24 mouse cellular contexts compared by ENCODE assay signal in genomic region chr16:62799839-62800238, GRCm38 (mm10). TPM values are rescaled to one million over a fixed set of nuclear protein-coding genes. Genes with fewer than 3 reads are reported as not detected.
DNase-seq lines count a peak whose midpoint lies in the region; ATAC-seq and TF ChIP-seq lines count a peak whose summit lies in the region.
"Had no signal": no experiment of that assay in that cellular context is flagged by ENCODE, and none has a peak within 500 bp of the region (broad histone marks: within the 10 kb centered on the region; RNA-seq: fewer than 3 reads in every experiment).

No protein-coding gene starts in this region.

- no peak for DNase-seq in embryonic facial prominence, embryonic 10.5 days (ENCODE audit: low spot score)
- DNase-seq in heart, adult 9 months (ENCODE audit: low spot score in 2 of 2) = no peak
- DNase-seq in liver, adult 2 months (ENCODE audit: extremely low read depth, low read depth, low spot score) = peak; percentile 69
- DNase-seq in gastrocnemius, postnatal 14 days = no peak
- DNase-seq: adrenal gland, postnatal 14 days; B cell, adult 2 months; cerebellum, adult 11-12 months; cerebellum, adult 9-10 months; cerebellum, postnatal 25 days; gastrocnemius, adult 2 months; gastrocnemius, postnatal 36 days; heart, adult 2 months; kidney, adult 8-10 months had no signal

- no peak for TF ChIP-seq CTCF in liver, adult 2 months (IDR thresholded peaks at IDR 0.05; ENCODE audit: low read depth, low read length)

- no peak for ATAC-seq in embryonic facial prominence, embryonic 13.5 days (ENCODE audit: insufficient number of reproducible peaks, insufficient read depth, low FRiP score, low TSS enrichment, low read depth)
- no peak for ATAC-seq in heart, embryonic 14.5 days (ENCODE audit: insufficient number of reproducible peaks, insufficient read depth, low FRiP score, low read depth)
- no peak for ATAC-seq in liver, embryonic 12.5 days
- no peak for ATAC-seq in stomach, embryonic 16.5 days (ENCODE audit: insufficient read depth, low FRiP score)
- ATAC-seq: CD4-positive, CD25-positive, alpha-beta regulatory T cell, adult 4 months; forebrain, embryonic 13.5 days; hindbrain, postnatal 0 days had no signal

- peaks cover 32% of the 10 kb centered on the region for H3K36me3 ChIP-seq in embryonic facial prominence, embryonic 13.5 days
- H3K36me3 ChIP-seq in embryonic facial prominence, embryonic 10.5 days (replicated peaks) = peaks cover 17% of the 10 kb centered on the region
- H3K36me3 ChIP-seq in heart, embryonic 14.5 days (ENCODE audit: control insufficient read depth, insufficient read depth, low read length) = peaks cover 21% of the 10 kb centered on the region
- H3K36me3 ChIP-seq in liver, adult 2 months (ENCODE audit: control insufficient read depth, insufficient read depth, low read length) = peaks cover 22% of the 10 kb centered on the region
- H3K36me3 ChIP-seq in liver, embryonic 12.5 days = 0 out of 2 replicates have a peak, but pooled peaks cover 6% of the 10 kb centered on the region
- H3K36me3 ChIP-seq in stomach, embryonic 16.5 days (ENCODE audit: control insufficient read depth, insufficient read depth, low read length) = 0 out of 2 replicates have a peak, but pooled peaks cover 6% of the 10 kb centered on the region

- H3K4me1 ChIP-seq in embryonic facial prominence, embryonic 13.5 days = no peaks in the 10 kb centered on the region
- H3K4me1 ChIP-seq in embryonic facial prominence, embryonic 10.5 days = no peaks in the 10 kb centered on the region
- peaks cover 4 to 7% of the 10 kb centered on the region in 2 experiments; a peak in 2 of 4 replicates for H3K4me1 ChIP-seq in heart, embryonic 14.5 days (ENCODE audit: control insufficient read depth in 2 of 2, insufficient read depth in 2 of 2, low read length in 2 of 2)
- H3K4me1 ChIP-seq in liver, adult 2 months (ENCODE audit: control insufficient read depth, insufficient read depth, low read length) = 0 out of 2 replicates have a peak, but pooled peaks cover 2% of the 10 kb centered on the region
- H3K4me1 ChIP-seq in liver, embryonic 12.5 days = no peaks in the 10 kb centered on the region
- H3K4me1 ChIP-seq in stomach, embryonic 16.5 days (ENCODE audit: control insufficient read depth, insufficient read depth, low read length) = no peaks in the 10 kb centered on the region
- H3K4me1 ChIP-seq: forebrain, embryonic 13.5 days; hindbrain, embryonic 13.5 days had no signal

- no peaks in the 10 kb centered on the region for H3K9me3 ChIP-seq in embryonic facial prominence, embryonic 13.5 days
- H3K9me3 ChIP-seq in embryonic facial prominence, embryonic 10.5 days = no peaks in the 10 kb centered on the region
- no peaks in the 10 kb centered on the region for H3K9me3 ChIP-seq in heart, embryonic 14.5 days (ENCODE audit: control insufficient read depth, low read length)
- no peaks in the 10 kb centered on the region for H3K9me3 ChIP-seq in liver, embryonic 12.5 days (replicated peaks)
- no peaks in the 10 kb centered on the region for H3K9me3 ChIP-seq in stomach, embryonic 16.5 days (replicated peaks; ENCODE audit: control insufficient read depth, low read length)
- H3K9me3 ChIP-seq: forebrain, embryonic 13.5 days; G1E; hindbrain, embryonic 13.5 days had no signal

- WGBS in embryonic facial prominence, embryonic 13.5 days = 81% methylated on average over 3 of the region's 3 CpGs
- 86% methylated on average over 3 of the region's 3 CpGs for WGBS in embryonic facial prominence, embryonic 10.5 days
- WGBS in heart, embryonic 14.5 days = 90% methylated on average over 3 of the region's 3 CpGs
- 39% methylated on average over 3 of the region's 3 CpGs for WGBS in liver, adult 2 months
- WGBS in liver, embryonic 12.5 days (ENCODE audit: insufficient replicate concordance) = 75% methylated on average over 3 of the region's 3 CpGs
- 69% methylated on average over 3 of the region's 3 CpGs for WGBS in stomach, embryonic 16.5 days

- H3K9ac ChIP-seq in embryonic facial prominence, embryonic 13.5 days = no peak overlapping the region
- no peak overlapping the region for H3K9ac ChIP-seq in heart, embryonic 14.5 days (ENCODE audit: low read length)
- H3K9ac ChIP-seq in liver, adult 2 months (ENCODE audit: low read depth, low read length) = no peak overlapping the region
- H3K9ac ChIP-seq in liver, embryonic 12.5 days = no peak overlapping the region
- no peak overlapping the region for H3K9ac ChIP-seq in stomach, embryonic 16.5 days (ENCODE audit: low read length)
- H3K9ac ChIP-seq: forebrain, embryonic 13.5 days; hindbrain, embryonic 13.5 days had no signal

- no peak for TF ChIP-seq POLR2A in liver, adult 2 months (IDR thresholded peaks at IDR 0.05; ENCODE audit: extremely low read depth, insufficient read depth, low read length)

- intact Hi-C loops in gastrocnemius, postnatal 14 days (cut with DNase I; ENCODE audit: low total_unique reads) = no loop called here

- no peaks in the 10 kb centered on the region for H3K79me2 ChIP-seq in liver, adult 2 months (ENCODE audit: control insufficient read depth, insufficient read depth, low read length)

- H3K27ac ChIP-seq in embryonic facial prominence, embryonic 13.5 days = peak overlapping the region; percentile 14; the same call in 1 of the 2 replicates
- no peak overlapping the region for H3K27ac ChIP-seq in embryonic facial prominence, embryonic 10.5 days (replicated peaks)
- peak overlapping the region; percentile 28 to 38; a peak in 1 of 4 replicates for H3K27ac ChIP-seq in heart, embryonic 14.5 days (replicated peaks in 1 of 2; ENCODE audit: control insufficient read depth in 1 of 2, insufficient read depth in 1 of 2, low read depth in 2 of 2, low read length in 2 of 2)
- H3K27ac ChIP-seq in liver, adult 2 months (replicated peaks; ENCODE audit: insufficient read depth, low read depth, low read length) = no peak overlapping the region
- no peak overlapping the region for H3K27ac ChIP-seq in liver, embryonic 12.5 days
- H3K27ac ChIP-seq in stomach, embryonic 16.5 days (ENCODE audit: low read length) = peak overlapping the region; percentile 16
- H3K27ac ChIP-seq: forebrain, embryonic 13.5 days; gastrocnemius, adult 2 months; heart, adult 2 months; hindbrain, embryonic 13.5 days; hindbrain, postnatal 0 days had no signal

- no peaks in the 10 kb centered on the region for H3K27me3 ChIP-seq in embryonic facial prominence, embryonic 13.5 days
- no peaks in the 10 kb centered on the region for H3K27me3 ChIP-seq in embryonic facial prominence, embryonic 10.5 days (replicated peaks; ENCODE audit: low read depth, poor library complexity, severe bottlenecking)
- no peaks in the 10 kb centered on the region for H3K27me3 ChIP-seq in heart, embryonic 14.5 days (ENCODE audit: control insufficient read depth, insufficient read depth, low read length)
- H3K27me3 ChIP-seq in liver, adult 2 months (ENCODE audit: control insufficient read depth, insufficient read depth, low read length) = no peaks in the 10 kb centered on the region
- no peaks in the 10 kb centered on the region for H3K27me3 ChIP-seq in liver, embryonic 12.5 days (replicated peaks)
- H3K27me3 ChIP-seq in stomach, embryonic 16.5 days (ENCODE audit: control insufficient read depth, insufficient read depth, low read length) = no peaks in the 10 kb centered on the region
- H3K27me3 ChIP-seq: forebrain, embryonic 13.5 days; hindbrain, embryonic 13.5 days had no signal

- H3K4me2 ChIP-seq in embryonic facial prominence, embryonic 13.5 days = no peak overlapping the region
- no peak overlapping the region for H3K4me2 ChIP-seq in heart, embryonic 14.5 days (ENCODE audit: low read length)
- H3K4me2 ChIP-seq in liver, embryonic 12.5 days = no peak overlapping the region
- H3K4me2 ChIP-seq in stomach, embryonic 16.5 days (ENCODE audit: low read depth, low read length) = no peak overlapping the region
- H3K4me2 ChIP-seq: forebrain, embryonic 13.5 days; hindbrain, embryonic 13.5 days had no signal

- no peak overlapping the region for H3K4me3 ChIP-seq in embryonic facial prominence, embryonic 13.5 days
- H3K4me3 ChIP-seq in embryonic facial prominence, embryonic 10.5 days = no peak overlapping the region
- H3K4me3 ChIP-seq in heart, embryonic 14.5 days (ENCODE audit: control insufficient read depth in 1 of 2, insufficient read depth in 1 of 2, low read depth in 1 of 2, low read length in 2 of 2) = no peak overlapping the region
- no peak overlapping the region for H3K4me3 ChIP-seq in liver, adult 2 months (ENCODE audit: insufficient read depth, low read depth, low read length)
- no peak overlapping the region for H3K4me3 ChIP-seq in liver, embryonic 12.5 days
- no peak overlapping the region for H3K4me3 ChIP-seq in stomach, embryonic 16.5 days (replicated peaks; ENCODE audit: low read length)
- H3K4me3 ChIP-seq: forebrain, embryonic 13.5 days; gastrocnemius, adult 2 months; heart, adult 2 months; hindbrain, embryonic 13.5 days had no signal

RNA-seq across cellular contexts. Expression of gene Nsun3, which starts 13.2 kb away (rescaled TPM):
- 7.6 and 10.7 TPM in 2 replicates for polyA plus RNA-seq in embryonic facial prominence, embryonic 13.5 days (2015; fragmentation: Nextera tagmentation; extraction: Ambion mirVana)
- polyA plus RNA-seq in embryonic facial prominence, embryonic 10.5 days (2016; fragmentation: Nextera tagmentation; extraction: Ambion mirVana) = 6.1 and 7.4 TPM in 2 replicates
- polyA plus RNA-seq in heart, embryonic 14.5 days (2014; fragmentation: Nextera tagmentation; extraction: Ambion mirVana) = 5.4 and 8.1 TPM in 2 replicates
- total RNA-seq in liver, adult 2 months (2014; rRNA removed) = 7.9 and 8.4 TPM in 2 replicates
- 4.5 and 5.4 TPM in 2 replicates for polyA plus RNA-seq in liver, adult 2 months (2012; rRNA removed)
- polyA plus RNA-seq in liver, embryonic 12.5 days (2016; fragmentation: Nextera tagmentation; extraction: Ambion mirVana) = 7.2 and 9.4 TPM in 2 replicates
- 8.6 and 9.4 TPM in 2 replicates for polyA plus RNA-seq in stomach, embryonic 16.5 days (2015; fragmentation: Nextera tagmentation; extraction: Ambion mirVana)
- 1 to 10 TPM; 5.9 to 6.1 TPM for total RNA-seq in gastrocnemius, postnatal 14 days (2021)

RNA-seq across cellular contexts. Expression of gene Stx19, which starts 14.6 kb away (rescaled TPM):
- 1.2 and 1.5 TPM in 2 replicates for polyA plus RNA-seq in embryonic facial prominence, embryonic 13.5 days (2015; fragmentation: Nextera tagmentation; extraction: Ambion mirVana)
- 0.36 TPM in 2 replicates for polyA plus RNA-seq in embryonic facial prominence, embryonic 10.5 days (2016; fragmentation: Nextera tagmentation; extraction: Ambion mirVana)
- 0.16 and 0.18 TPM in 2 replicates for polyA plus RNA-seq in heart, embryonic 14.5 days (2014; fragmentation: Nextera tagmentation; extraction: Ambion mirVana)
- total RNA-seq in liver, adult 2 months (2014; rRNA removed) = not detected in 2 replicates
- polyA plus RNA-seq in liver, adult 2 months (2012; rRNA removed) = not detected in 2 replicates
- 0.11 and 0.23 TPM in 2 replicates for polyA plus RNA-seq in liver, embryonic 12.5 days (2016; fragmentation: Nextera tagmentation; extraction: Ambion mirVana)
- 7.3 and 8.4 TPM in 2 replicates for polyA plus RNA-seq in stomach, embryonic 16.5 days (2015; fragmentation: Nextera tagmentation; extraction: Ambion mirVana)
- total RNA-seq in gastrocnemius, postnatal 14 days (2021) = not detected
- total RNA-seq: adrenal gland, postnatal 14 days; gastrocnemius, adult 2 months; gastrocnemius, postnatal 36 days; heart, adult 2 months; hematopoietic stem cell, adult 5-6 weeks; hindbrain, postnatal 0 days had no signal
- polyA plus RNA-seq: cortical plate, adult 2 months; G1E had no signal

RNA-seq across cellular contexts. Expression of gene Arl13b, which starts 47.0 kb away (rescaled TPM):
- polyA plus RNA-seq in embryonic facial prominence, embryonic 13.5 days (2015; fragmentation: Nextera tagmentation; extraction: Ambion mirVana) = 27.4 and 29.2 TPM in 2 replicates
- 18.3 and 19.6 TPM in 2 replicates for polyA plus RNA-seq in embryonic facial prominence, embryonic 10.5 days (2016; fragmentation: Nextera tagmentation; extraction: Ambion mirVana)
- 8.8 and 9.3 TPM in 2 replicates for polyA plus RNA-seq in heart, embryonic 14.5 days (2014; fragmentation: Nextera tagmentation; extraction: Ambion mirVana)
- total RNA-seq in liver, adult 2 months (2014; rRNA removed) = 12.5 and 12.6 TPM in 2 replicates
- polyA plus RNA-seq in liver, adult 2 months (2012; rRNA removed) = 1.3 and 1.8 TPM in 2 replicates
- 5.8 TPM in 2 replicates for polyA plus RNA-seq in liver, embryonic 12.5 days (2016; fragmentation: Nextera tagmentation; extraction: Ambion mirVana)
- polyA plus RNA-seq in stomach, embryonic 16.5 days (2015; fragmentation: Nextera tagmentation; extraction: Ambion mirVana) = 15.9 and 16.4 TPM in 2 replicates
- 1 to 10 TPM; 6.2 to 6.7 TPM for total RNA-seq in gastrocnemius, postnatal 14 days (2021)

RNA-seq across cellular contexts. Expression of gene Pros1, which starts 54.3 kb away (rescaled TPM):
- 48.1 and 49.3 TPM in 2 replicates for polyA plus RNA-seq in embryonic facial prominence, embryonic 13.5 days (2015; fragmentation: Nextera tagmentation; extraction: Ambion mirVana)
- polyA plus RNA-seq in embryonic facial prominence, embryonic 10.5 days (2016; fragmentation: Nextera tagmentation; extraction: Ambion mirVana) = 16.9 and 18.0 TPM in 2 replicates
- polyA plus RNA-seq in heart, embryonic 14.5 days (2014; fragmentation: Nextera tagmentation; extraction: Ambion mirVana) = 20.6 and 21.0 TPM in 2 replicates
- total RNA-seq in liver, adult 2 months (2014; rRNA removed) = 67.0 and 73.2 TPM in 2 replicates
- polyA plus RNA-seq in liver, adult 2 months (2012; rRNA removed) = 7.5 and 9.3 TPM in 2 replicates
- 17.8 and 19.5 TPM in 2 replicates for polyA plus RNA-seq in liver, embryonic 12.5 days (2016; fragmentation: Nextera tagmentation; extraction: Ambion mirVana)
- 42.8 and 43.9 TPM in 2 replicates for polyA plus RNA-seq in stomach, embryonic 16.5 days (2015; fragmentation: Nextera tagmentation; extraction: Ambion mirVana)
- total RNA-seq in gastrocnemius, postnatal 14 days (2021) = 10 to 100 TPM; 14.4 to 15.8 TPM

Comparison
In these comparisons a context has a peak if more than half of its experiments do, and no peak if none do; other contexts are left out.
1. H3K27ac ChIP-seq: peak in embryonic facial prominence, embryonic 13.5 days (single experiment), heart, embryonic 14.5 days (2 of 2) and stomach, embryonic 16.5 days (single experiment); none in embryonic facial prominence, embryonic 10.5 days (single experiment), liver, adult 2 months (single experiment) and liver, embryonic 12.5 days (single experiment).